Mouse (Mus musculus): ENCODE measurements at regions not wholly inside any gene's neighbourhood (a gene's known extent, or its start where the extent isn't known, plus 50 kb on each side); places are given as distances from the start of the nearest gene placed in this dataset.
A peak's percentile ranks its signal among the peaks of the same experiment; 100 is the strongest.

GRCm38 (mm10) chr12:97511866-97512265, 747.4 kb downstream of the Galc start:
- WGBS: 68% methylated on average over 9 of the region's 9 CpGs
- H3K9ac ChIP-seq (ENCODE audit: low read depth, low read length, severe bottlenecking): no peak overlapping the region
- H3K4me3 ChIP-seq (replicated peaks; ENCODE audit: low read length): no peak overlapping the region
- peak; percentile 47; the same call in 1 of the 2 replicates for ATAC-seq (ENCODE audit: low FRiP score, low read depth)
- no peaks in the 10 kb centered on the region for H3K36me3 ChIP-seq (ENCODE audit: control insufficient read depth, insufficient read depth, low read length)
- no peak for DNase-seq (ENCODE audit: low spot score)
- H3K27ac ChIP-seq (replicated peaks; ENCODE audit: low read depth, low read length): no peak overlapping the region
- H3K4me1 ChIP-seq (ENCODE audit: control insufficient read depth, insufficient read depth, low read length): no peaks in the 10 kb centered on the region
- no peak overlapping the region for H3K4me2 ChIP-seq (replicated peaks; ENCODE audit: low read depth, low read length, severe bottlenecking)
- H3K9me3 ChIP-seq (ENCODE audit: control insufficient read depth, low read length): no peaks in the 10 kb centered on the region
- no peaks in the 10 kb centered on the region for H3K27me3 ChIP-seq (ENCODE audit: control insufficient read depth, insufficient read depth, low read length)
- TF ChIP-seq POLR2A (IDR thresholded peaks at IDR 0.05; ENCODE audit: borderline replicate concordance, extremely low read depth, insufficient read depth, insufficient read length): no peak

- no peak overlapping the region for H3K9ac ChIP-seq (ENCODE audit: low read depth, low read length, severe bottlenecking)
- no peak overlapping the region for H3K4me2 ChIP-seq (replicated peaks; ENCODE audit: low read depth, low read length, severe bottlenecking)
- no peaks in the 10 kb centered on the region for H3K9me3 ChIP-seq (ENCODE audit: control insufficient read depth, low read length)
- DNase-seq (ENCODE audit: low spot score) (no peak), ATAC-seq (ENCODE audit: low FRiP score, low read depth) (no peak)
- no peaks in the 10 kb centered on the region for H3K4me1 ChIP-seq (ENCODE audit: control insufficient read depth, insufficient read depth, low read length)
- H3K27ac ChIP-seq (replicated peaks; ENCODE audit: low read depth, low read length): no peak overlapping the region
- H3K36me3 ChIP-seq (ENCODE audit: control insufficient read depth, insufficient read depth, low read length): no peaks in the 10 kb centered on the region
- WGBS: 85% methylated on average over 2 of the region's 2 CpGs
- no peak for TF ChIP-seq POLR2A (IDR thresholded peaks at IDR 0.05; ENCODE audit: borderline replicate concordance, extremely low read depth, insufficient read depth, insufficient read length)
- no peak overlapping the region for H3K4me3 ChIP-seq (replicated peaks; ENCODE audit: low read length)
- no peaks in the 10 kb centered on the region for H3K27me3 ChIP-seq (ENCODE audit: control insufficient read depth, insufficient read depth, low read length)
Observed at GRCm38 (mm10) chr12:97501441-97501840, 757.8 kb downstream of the Galc start.

GRCm38 (mm10) chr12:97483559-97483958, 775.7 kb downstream of the Galc start:
- 60% methylated on average over 2 of the region's 2 CpGs for WGBS
- H3K9me3 ChIP-seq (ENCODE audit: control insufficient read depth, low read length): no peaks in the 10 kb centered on the region

GRCm38 (mm10) chr12:97476466-97477250, 782.6 kb downstream of the Galc start:
- no peak for ATAC-seq (ENCODE audit: low FRiP score, low read depth)
- no peak overlapping the region for H3K4me3 ChIP-seq (replicated peaks; ENCODE audit: low read length)

More at GRCm38 (mm10) chr12:97483559-97483958, 775.7 kb downstream of the Galc start:
- no peak for TF ChIP-seq POLR2A (IDR thresholded peaks at IDR 0.05; ENCODE audit: borderline replicate concordance, extremely low read depth, insufficient read depth, insufficient read length)
- Histone ChIP-seq H3K36me3 (ENCODE audit: control insufficient read depth, insufficient read depth, low read length) (no peaks in the 10 kb centered on the region), H3K27ac (replicated peaks; ENCODE audit: low read depth, low read length) (no peak overlapping the region), H3K4me1 (ENCODE audit: control insufficient read depth, insufficient read depth, low read length) (no peaks in the 10 kb centered on the region), H3K9ac (ENCODE audit: low read depth, low read length, severe bottlenecking) (no peak overlapping the region), H3K4me2 (replicated peaks; ENCODE audit: low read depth, low read length, severe bottlenecking) (no peak overlapping the region), H3K27me3 (ENCODE audit: control insufficient read depth, insufficient read depth, low read length) (no peaks in the 10 kb centered on the region), H3K4me3 (replicated peaks; ENCODE audit: low read length) (no peak overlapping the region)
- no peak for DNase-seq (ENCODE audit: low spot score)
- ATAC-seq (ENCODE audit: low FRiP score, low read depth): no peak

GRCm38 (mm10) chr12:97475751-97476150, 783.5 kb downstream of the Galc start:
- ATAC-seq (ENCODE audit: low FRiP score, low read depth): no peak
- Histone ChIP-seq H3K4me2 (replicated peaks; ENCODE audit: low read depth, low read length, severe bottlenecking) (no peak overlapping the region), H3K9me3 (ENCODE audit: control insufficient read depth, low read length) (no peaks in the 10 kb centered on the region), H3K36me3 (ENCODE audit: control insufficient read depth, insufficient read depth, low read length) (no peaks in the 10 kb centered on the region), H3K27ac (replicated peaks; ENCODE audit: low read depth, low read length) (no peak overlapping the region), H3K9ac (ENCODE audit: low read depth, low read length, severe bottlenecking) (no peak overlapping the region), H3K4me3 (replicated peaks; ENCODE audit: low read length) (no peak overlapping the region), H3K27me3 (ENCODE audit: control insufficient read depth, insufficient read depth, low read length) (no peaks in the 10 kb centered on the region), H3K4me1 (ENCODE audit: control insufficient read depth, insufficient read depth, low read length) (no peaks in the 10 kb centered on the region)
- no peak for TF ChIP-seq POLR2A (IDR thresholded peaks at IDR 0.05; ENCODE audit: borderline replicate concordance, extremely low read depth, insufficient read depth, insufficient read length)
- WGBS: 89% methylated on average over 2 of the region's 2 CpGs
- no peak for DNase-seq (ENCODE audit: low spot score)

More at GRCm38 (mm10) chr12:97476466-97477250, 782.6 kb downstream of the Galc start:
- Histone ChIP-seq H3K36me3 (ENCODE audit: control insufficient read depth, insufficient read depth, low read length) (no peaks in the 10 kb centered on the region), H3K9me3 (ENCODE audit: control insufficient read depth, low read length) (no peaks in the 10 kb centered on the region), H3K9ac (ENCODE audit: low read depth, low read length, severe bottlenecking) (no peak overlapping the region), H3K27ac (replicated peaks; ENCODE audit: low read depth, low read length) (no peak overlapping the region), H3K4me2 (replicated peaks; ENCODE audit: low read depth, low read length, severe bottlenecking) (no peak overlapping the region), H3K4me1 (ENCODE audit: control insufficient read depth, insufficient read depth, low read length) (no peaks in the 10 kb centered on the region), H3K27me3 (ENCODE audit: control insufficient read depth, insufficient read depth, low read length) (no peaks in the 10 kb centered on the region)
- TF ChIP-seq POLR2A (IDR thresholded peaks at IDR 0.05; ENCODE audit: borderline replicate concordance, extremely low read depth, insufficient read depth, insufficient read length): no peak
- 61% methylated on average over 11 of the region's 11 CpGs for WGBS
- no peak for DNase-seq (ENCODE audit: low spot score)
